Mouse (Mus musculus): Measurements from ENCODE around the gene Ntn4. TPM values are rescaled to one million over a fixed set of nuclear protein-coding genes. Genes with fewer than 3 reads are reported as not detected.

Gene Ntn4
- total and polyA plus RNA-seq, 3 experiments: 0.16 to 41.5 TPM; not detected in 1

GRCm38 (mm10) chr10:93666996-93667395 is 26.5 kb downstream of the Ntn4 start:
- Histone ChIP-seq H3K4me3 (ENCODE audit: low read depth, low read length) (no peak overlapping the region), H3K27me3 (ENCODE audit: insufficient read depth, low read length) (0 out of 2 replicates have a peak, but pooled peaks cover 3% of the 10 kb centered on the region), H3K9me3 (replicated peaks) (no peaks in the 10 kb centered on the region), H3K4me1 (ENCODE audit: insufficient read depth, low read depth, low read length) (no peaks in the 10 kb centered on the region; the same call in 1 of the 2 replicates), H3K36me3 (replicated peaks) (no peaks in the 10 kb centered on the region)
- ATAC-seq (ENCODE audit: extremely low read depth, insufficient number of reproducible peaks, low FRiP score, poor library complexity, severe bottlenecking): no peak
- no peak for DNase-seq (ENCODE audit: low spot score)
- TF ChIP-seq GATA2 (IDR thresholded peaks at IDR 0.05; ENCODE audit: borderline replicate concordance, low read depth, low read length): no peak
- no peak for TF ChIP-seq GATA1 (IDR thresholded peaks at IDR 0.05; ENCODE audit: borderline replicate concordance, low read length)
- no peak for TF ChIP-seq POLR2AphosphoS5 (IDR thresholded peaks at IDR 0.05; ENCODE audit: insufficient replicate concordance, low read depth, low read length)
- TF ChIP-seq CTCF (IDR thresholded peaks at IDR 0.05; ENCODE audit: low read depth, low read length): no peak
- TF ChIP-seq TAL1 (conservative IDR thresholded peaks at IDR 0.05; ENCODE audit: low read depth, low read length): no peak

- Histone ChIP-seq H3K9me3 (replicated peaks) (no peaks in the 10 kb centered on the region), H3K36me3 (replicated peaks) (no peaks in the 10 kb centered on the region), H3K27me3 (ENCODE audit: insufficient read depth, low read length) (peaks cover 14% of the 10 kb centered on the region; the same call in 1 of the 2 replicates), H3K4me1 (ENCODE audit: insufficient read depth, low read depth, low read length) (peaks cover 2% of the 10 kb centered on the region; the same call in 1 of the 2 replicates), H3K4me3 (ENCODE audit: low read depth, low read length) (no peak overlapping the region)
- DNase-seq (ENCODE audit: low spot score) (no peak), ATAC-seq (ENCODE audit: extremely low read depth, insufficient number of reproducible peaks, low FRiP score, poor library complexity, severe bottlenecking) (no peak)
- TF ChIP-seq CTCF (IDR thresholded peaks at IDR 0.05; ENCODE audit: low read depth, low read length): no peak
- no peak for TF ChIP-seq GATA1 (IDR thresholded peaks at IDR 0.05; ENCODE audit: borderline replicate concordance, low read length)
- TF ChIP-seq POLR2AphosphoS5 (IDR thresholded peaks at IDR 0.05; ENCODE audit: insufficient replicate concordance, low read depth, low read length): no peak
- TF ChIP-seq GATA2 (IDR thresholded peaks at IDR 0.05; ENCODE audit: borderline replicate concordance, low read depth, low read length): no peak
- no peak for TF ChIP-seq TAL1 (conservative IDR thresholded peaks at IDR 0.05; ENCODE audit: low read depth, low read length)
Observed at GRCm38 (mm10) chr10:93672646-93673479, 32.4 kb downstream of the Ntn4 start.

GRCm38 (mm10) chr10:93679191-93680007 is 38.9 kb downstream of the Ntn4 start:
- Histone ChIP-seq H3K4me3 (ENCODE audit: low read depth, low read length) (no peak overlapping the region), H3K9me3 (replicated peaks) (no peaks in the 10 kb centered on the region), H3K27me3 (ENCODE audit: insufficient read depth, low read length) (0 out of 2 replicates have a peak, but pooled peaks cover 2% of the 10 kb centered on the region), H3K36me3 (replicated peaks) (no peaks in the 10 kb centered on the region), H3K4me1 (ENCODE audit: insufficient read depth, low read depth, low read length) (no peaks in the 10 kb centered on the region)
- no peak for TF ChIP-seq TAL1 (conservative IDR thresholded peaks at IDR 0.05; ENCODE audit: low read depth, low read length)
- TF ChIP-seq CTCF (IDR thresholded peaks at IDR 0.05; ENCODE audit: low read depth, low read length): no peak
- TF ChIP-seq GATA2 (IDR thresholded peaks at IDR 0.05; ENCODE audit: borderline replicate concordance, low read depth, low read length): no peak
- no peak for TF ChIP-seq GATA1 (IDR thresholded peaks at IDR 0.05; ENCODE audit: borderline replicate concordance, low read length)
- no peak for TF ChIP-seq POLR2AphosphoS5 (IDR thresholded peaks at IDR 0.05; ENCODE audit: insufficient replicate concordance, low read depth, low read length)
- ATAC-seq (ENCODE audit: extremely low read depth, insufficient number of reproducible peaks, low FRiP score, poor library complexity, severe bottlenecking) (no peak), DNase-seq (ENCODE audit: low spot score) (no peak)

- Histone ChIP-seq H3K4me3 (ENCODE audit: low read depth, low read length) (no peak overlapping the region), H3K9me3 (replicated peaks) (no peaks in the 10 kb centered on the region), H3K4me1 (ENCODE audit: insufficient read depth, low read depth, low read length) (no peaks in the 10 kb centered on the region), H3K27me3 (ENCODE audit: insufficient read depth, low read length) (no peaks in the 10 kb centered on the region), H3K36me3 (replicated peaks) (no peaks in the 10 kb centered on the region)
- TF ChIP-seq TAL1 (conservative IDR thresholded peaks at IDR 0.05; ENCODE audit: low read depth, low read length): no peak
- no peak for TF ChIP-seq CTCF (IDR thresholded peaks at IDR 0.05; ENCODE audit: low read depth, low read length)
- TF ChIP-seq GATA2 (IDR thresholded peaks at IDR 0.05; ENCODE audit: borderline replicate concordance, low read depth, low read length): no peak
- TF ChIP-seq POLR2AphosphoS5 (IDR thresholded peaks at IDR 0.05; ENCODE audit: insufficient replicate concordance, low read depth, low read length): no peak
- TF ChIP-seq GATA1 (IDR thresholded peaks at IDR 0.05; ENCODE audit: borderline replicate concordance, low read length): no peak
- DNase-seq (ENCODE audit: low spot score): no peak
- no peak for ATAC-seq (ENCODE audit: extremely low read depth, insufficient number of reproducible peaks, low FRiP score, poor library complexity, severe bottlenecking)
Observed at GRCm38 (mm10) chr10:93680680-93681377, 40.3 kb downstream of the Ntn4 start.

- ATAC-seq (ENCODE audit: extremely low read depth, insufficient number of reproducible peaks, low FRiP score, poor library complexity, severe bottlenecking) (no peak), DNase-seq (ENCODE audit: low spot score) (no peak)
- Histone ChIP-seq H3K36me3 (replicated peaks) (no peaks in the 10 kb centered on the region), H3K27me3 (ENCODE audit: insufficient read depth, low read length) (no peaks in the 10 kb centered on the region), H3K4me1 (ENCODE audit: insufficient read depth, low read depth, low read length) (no peaks in the 10 kb centered on the region), H3K4me3 (ENCODE audit: low read depth, low read length) (no peak overlapping the region), H3K9me3 (replicated peaks) (no peaks in the 10 kb centered on the region)
- TF ChIP-seq GATA2 (IDR thresholded peaks at IDR 0.05; ENCODE audit: borderline replicate concordance, low read depth, low read length): no peak
- no peak for TF ChIP-seq POLR2AphosphoS5 (IDR thresholded peaks at IDR 0.05; ENCODE audit: insufficient replicate concordance, low read depth, low read length)
- TF ChIP-seq CTCF (IDR thresholded peaks at IDR 0.05; ENCODE audit: low read depth, low read length): no peak
- TF ChIP-seq TAL1 (conservative IDR thresholded peaks at IDR 0.05; ENCODE audit: low read depth, low read length): no peak
- no peak for TF ChIP-seq GATA1 (IDR thresholded peaks at IDR 0.05; ENCODE audit: borderline replicate concordance, low read length)
Observed at GRCm38 (mm10) chr10:93682185-93682747, 41.8 kb downstream of the Ntn4 start.
